Mouse (Mus musculus) kidney, adult 9 months (tissue): ENCODE results near the gene Nap1l1.
"Not testable (repeated sequence)": the region's sequence is repeated elsewhere in the genome, so short reads cannot be mapped to it uniquely, and the experiment has no call there.

Source experiments
- DNase-seq: peaks from one replicate; pipeline ENCODE4 v3.0.0; 2022

The Nap1l1 gene

DNA sequence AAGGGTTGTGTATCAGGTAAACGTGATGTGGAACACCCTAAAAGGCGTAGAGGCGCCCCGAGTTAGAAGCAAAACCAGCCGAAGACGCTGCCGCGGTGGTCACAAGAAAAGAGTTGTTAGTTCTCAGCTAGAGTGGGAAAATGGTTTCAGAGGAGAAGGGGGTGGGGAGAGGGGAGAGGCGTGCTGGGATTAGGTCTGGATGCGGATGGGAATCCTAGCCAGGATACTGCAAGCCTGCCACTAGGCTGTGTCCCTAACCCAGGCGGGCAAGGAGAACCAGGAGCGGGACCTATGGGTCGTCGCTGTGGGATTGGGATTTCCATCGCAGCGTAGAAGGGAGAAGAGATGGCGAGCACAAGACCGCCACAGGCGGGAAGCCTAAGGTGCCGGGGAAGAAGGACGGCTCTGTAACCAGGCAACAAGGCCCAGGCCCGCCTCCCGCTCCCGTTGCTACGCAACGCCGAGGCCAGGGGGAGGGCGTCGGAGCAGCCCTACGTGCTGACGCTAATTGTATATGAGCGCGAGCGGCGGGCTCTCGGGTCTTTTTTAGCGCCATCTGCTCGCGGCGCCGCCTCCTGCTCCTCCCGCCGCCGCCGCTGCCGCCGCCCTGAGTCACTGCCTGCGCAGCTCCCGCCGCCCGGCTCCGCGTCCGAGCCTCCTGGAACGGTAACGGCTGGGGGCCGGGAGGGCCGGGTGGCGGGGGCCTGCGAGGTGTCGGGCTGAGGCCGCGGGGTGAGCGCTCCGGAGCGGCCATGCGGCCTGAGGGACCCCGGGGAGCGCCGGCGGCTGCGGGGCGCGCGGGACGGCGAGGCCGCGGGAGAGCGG lies at the start of gene Nap1l1:
Gene Nap1l1 (plus strand): TSS at position 538 of the 825 bp plus-strand sequence.
- DNase-seq, result peak; percentile 97

DNA sequence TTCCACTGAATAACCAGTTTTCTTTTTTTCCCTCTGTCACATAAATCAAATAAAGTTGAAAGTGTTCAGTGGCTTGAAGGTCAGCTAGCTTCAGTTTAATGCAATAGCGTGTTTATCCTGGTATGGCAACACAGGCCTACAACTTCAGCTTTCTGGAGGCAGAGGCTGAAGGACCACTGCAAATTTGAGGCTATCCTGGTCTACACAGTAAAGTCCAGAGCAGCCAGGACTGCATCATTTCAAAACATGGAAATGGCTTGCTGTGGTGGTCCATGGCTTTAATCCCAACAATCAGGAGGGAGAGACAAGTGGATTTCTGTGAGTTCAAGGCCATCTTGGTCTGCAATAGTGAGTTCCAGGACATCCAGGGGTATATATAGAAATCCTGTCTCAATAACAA lies 46.5 kb upstream of the Nap1l1 start:
- no peak for DNase-seq

DNA sequence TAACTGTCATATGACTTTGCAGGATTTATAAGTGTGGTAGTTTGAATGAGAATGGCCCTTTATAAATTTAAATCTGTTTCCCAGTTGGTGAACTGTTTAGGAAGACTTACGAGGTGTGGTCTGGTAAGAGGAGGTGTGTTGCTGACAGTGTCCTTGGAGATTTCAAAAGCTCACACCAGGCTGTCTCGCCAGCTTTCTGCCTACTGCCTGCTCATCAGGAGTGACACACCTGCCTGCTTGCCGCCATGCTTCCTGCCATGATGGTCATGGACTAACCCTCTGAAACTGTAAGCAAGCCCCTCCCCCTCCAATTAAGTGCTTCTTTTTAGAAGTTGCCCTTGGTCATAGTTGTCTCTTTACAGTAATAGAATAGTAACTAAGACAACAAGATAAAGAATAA lies 39.5 kb upstream of the Nap1l1 start:
- no peak for DNase-seq

DNA sequence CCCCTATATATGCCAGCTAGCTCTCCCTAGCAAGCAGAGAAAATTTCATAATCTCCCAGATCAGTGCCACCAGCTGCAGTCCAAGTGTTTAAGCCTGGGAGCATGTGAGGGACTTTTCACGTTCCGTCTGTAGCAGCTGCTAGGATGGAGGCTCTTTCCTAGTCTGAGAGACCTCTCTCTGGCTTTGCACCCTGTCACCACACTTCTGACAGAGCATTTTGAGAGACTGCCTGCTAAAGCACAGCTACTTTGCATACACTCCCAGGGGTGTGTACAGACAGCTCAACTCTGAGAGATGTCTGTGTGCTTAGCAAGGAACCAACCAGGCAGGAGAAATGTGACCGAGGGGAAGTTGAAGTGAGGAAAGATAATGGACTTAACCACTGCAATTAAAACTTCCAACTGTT lies 32.0 kb upstream of the Nap1l1 start:
- no peak for DNase-seq

DNA sequence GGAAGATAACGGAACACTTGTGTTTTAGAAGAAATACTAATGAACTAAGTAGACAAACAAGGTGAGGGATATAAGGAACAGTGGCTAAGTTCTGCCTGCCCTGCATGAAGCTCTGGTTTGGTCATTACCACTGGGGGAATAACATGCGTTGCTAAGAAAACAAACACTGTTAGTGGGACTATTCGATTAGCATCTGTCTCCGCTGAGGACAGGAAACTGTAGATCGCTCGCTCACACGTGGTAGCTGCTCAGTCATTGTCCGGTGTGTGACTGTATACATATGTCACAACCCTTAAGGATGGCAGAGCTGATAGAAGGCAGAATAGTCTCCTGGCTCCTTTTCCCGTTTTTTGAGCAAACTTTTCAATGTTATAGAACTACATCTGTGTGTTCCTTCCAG lies 28.8 kb upstream of the Nap1l1 start:
- DNase-seq, result no peak

DNA sequence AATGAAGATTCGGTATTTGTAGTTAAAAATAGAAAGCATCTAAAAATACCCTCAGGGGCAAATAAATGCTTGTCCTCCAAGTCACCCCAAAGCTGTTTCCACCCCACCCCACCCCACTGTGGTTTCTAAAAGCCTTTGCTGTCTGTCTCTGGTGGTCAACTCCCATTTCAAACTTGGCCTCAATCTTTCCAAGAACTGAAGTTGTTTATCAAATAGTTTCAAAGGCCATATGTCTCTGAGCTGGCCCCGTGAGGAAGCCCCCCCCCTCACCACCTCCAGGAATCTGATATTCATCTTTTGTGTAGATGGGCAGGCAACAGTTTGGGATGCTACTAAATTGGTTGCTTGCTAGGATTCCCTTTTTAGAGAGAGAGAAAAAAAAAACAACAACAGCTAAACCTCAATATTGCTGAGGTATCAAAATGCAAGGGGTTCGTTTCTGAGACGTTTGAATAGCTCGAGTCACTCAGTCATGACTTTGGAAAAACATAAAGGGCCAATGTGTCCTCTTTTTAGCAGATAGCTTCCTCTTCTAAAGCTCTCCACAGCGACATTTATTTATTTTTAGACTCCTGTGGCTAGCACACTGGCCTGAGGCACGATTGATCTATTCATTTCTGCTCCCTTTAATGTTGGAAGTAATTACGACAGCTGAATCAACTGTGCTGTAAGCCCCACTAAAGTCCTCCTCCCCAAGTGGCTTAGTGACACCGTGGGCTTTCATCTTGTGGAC lies 26.9 kb upstream of the Nap1l1 start:
- no peak for DNase-seq

DNA sequence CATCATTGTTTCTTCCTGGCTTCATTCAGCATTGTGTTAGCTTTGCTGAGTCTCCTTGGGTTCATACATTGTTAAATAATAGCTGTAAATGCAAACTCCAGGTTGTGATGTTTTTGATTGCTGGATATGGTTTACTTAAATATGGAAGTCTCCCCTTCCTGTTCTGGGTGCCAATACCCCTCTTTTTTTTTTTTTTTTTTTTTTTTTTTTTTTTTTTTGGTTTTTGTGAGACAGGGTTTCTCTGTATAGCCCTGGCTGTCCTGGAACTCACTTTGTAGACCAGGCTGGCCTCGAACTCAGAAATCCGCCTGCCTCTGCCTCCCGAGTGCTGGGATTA lies 26.4 kb upstream of the Nap1l1 start:
- DNase-seq, result not testable (repeated sequence)

DNA sequence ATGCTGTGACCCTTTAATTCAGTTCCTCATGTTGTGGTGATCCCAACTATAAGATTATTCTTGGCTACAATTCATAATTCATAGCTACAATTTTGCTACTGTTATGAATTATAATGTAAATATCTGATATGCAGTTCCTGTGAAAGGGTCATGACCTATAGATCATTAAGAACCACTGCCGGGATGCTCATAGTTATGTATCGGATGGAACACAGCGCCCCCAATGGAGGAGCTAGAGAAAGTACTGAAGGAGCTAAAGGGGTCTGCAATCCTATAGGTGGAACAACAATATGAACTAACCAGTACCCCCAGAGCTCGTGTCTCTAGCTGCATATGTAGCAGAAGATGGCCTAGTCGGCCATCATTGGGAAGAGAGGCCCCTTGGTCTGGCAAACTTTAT lies 23.4 kb upstream of the Nap1l1 start:
- DNase-seq, result not testable (repeated sequence)

DNA sequence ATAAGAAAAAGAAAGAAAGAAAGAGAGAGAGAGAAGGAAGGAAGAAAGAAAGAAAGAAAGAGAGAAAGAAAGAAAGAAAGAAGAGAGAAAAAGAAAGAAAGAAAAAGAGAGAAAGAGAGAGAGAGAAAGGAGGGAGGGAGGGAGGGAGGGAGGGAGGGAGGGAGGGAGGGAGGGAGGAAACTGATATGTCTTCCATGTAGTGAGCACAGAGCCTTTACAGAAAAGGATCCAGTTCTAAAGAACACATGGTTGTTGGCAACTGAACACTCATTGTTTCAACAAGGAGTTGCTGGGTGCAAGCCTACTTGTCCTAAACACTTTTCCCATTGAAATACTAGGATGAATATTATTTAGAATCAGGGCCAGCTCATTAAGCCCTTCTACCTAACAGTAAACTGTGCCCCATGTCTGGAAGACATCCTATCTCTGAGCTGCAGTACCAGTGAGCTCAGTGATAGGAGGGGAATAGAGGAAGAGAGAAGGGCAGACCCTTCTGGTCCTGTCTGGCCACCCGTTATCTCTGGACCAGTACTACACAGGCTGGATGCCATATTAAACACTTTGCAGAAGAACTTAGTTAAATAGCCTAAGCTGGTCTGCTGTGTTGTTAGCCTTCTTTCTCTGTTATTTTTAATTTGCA lies 21.2 kb upstream of the Nap1l1 start:
- DNase-seq, result no peak

DNA sequence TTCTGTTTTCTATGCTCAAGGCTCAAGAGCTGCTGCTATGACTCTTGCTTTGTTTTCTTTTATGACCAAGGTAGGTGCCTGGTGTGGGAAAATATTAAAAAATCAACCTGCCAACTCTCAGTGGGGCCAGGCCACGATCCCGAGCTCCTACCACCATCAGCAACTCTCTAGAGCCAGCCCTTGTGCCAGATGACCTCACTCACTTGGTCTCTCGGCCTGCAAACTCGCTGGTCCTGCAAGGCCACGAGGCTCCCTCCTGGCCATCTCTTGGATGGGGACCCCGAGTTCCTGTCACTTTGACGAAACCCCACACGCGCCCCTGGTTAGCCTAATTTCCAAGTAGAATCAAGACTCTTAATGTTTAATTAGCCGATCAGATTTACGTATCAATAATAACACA lies 20.6 kb upstream of the Nap1l1 start:
- no peak for DNase-seq

DNA sequence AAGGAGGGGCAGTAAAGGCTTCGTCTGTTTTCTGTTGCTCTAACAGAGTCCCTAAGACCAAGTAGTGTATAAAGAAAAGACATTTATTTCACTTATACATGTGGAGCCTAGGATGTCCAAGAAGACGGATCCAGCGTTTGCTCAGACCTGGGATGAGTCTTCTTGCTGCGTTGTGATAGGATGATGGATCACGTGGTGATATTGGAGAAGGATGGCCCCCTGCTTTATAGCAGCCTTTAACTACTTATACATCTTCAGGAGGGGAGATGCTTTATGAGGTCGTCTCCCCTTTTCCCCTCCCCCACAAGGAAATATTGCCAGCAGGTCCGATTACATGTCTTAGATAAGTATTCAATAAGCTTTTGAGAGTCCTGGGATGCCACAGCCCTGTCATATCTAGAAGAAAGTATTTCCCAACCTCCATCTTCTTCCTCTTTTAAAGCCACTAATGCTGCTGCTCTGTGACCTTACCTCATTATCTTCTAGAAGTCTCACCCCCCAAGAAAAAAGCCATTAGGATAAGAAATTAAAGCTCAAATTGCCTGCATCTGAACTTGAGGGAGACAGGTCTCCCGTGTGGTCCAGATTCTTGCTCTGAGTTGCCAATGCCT lies 18.2 kb upstream of the Nap1l1 start:
- no peak for DNase-seq

DNA sequence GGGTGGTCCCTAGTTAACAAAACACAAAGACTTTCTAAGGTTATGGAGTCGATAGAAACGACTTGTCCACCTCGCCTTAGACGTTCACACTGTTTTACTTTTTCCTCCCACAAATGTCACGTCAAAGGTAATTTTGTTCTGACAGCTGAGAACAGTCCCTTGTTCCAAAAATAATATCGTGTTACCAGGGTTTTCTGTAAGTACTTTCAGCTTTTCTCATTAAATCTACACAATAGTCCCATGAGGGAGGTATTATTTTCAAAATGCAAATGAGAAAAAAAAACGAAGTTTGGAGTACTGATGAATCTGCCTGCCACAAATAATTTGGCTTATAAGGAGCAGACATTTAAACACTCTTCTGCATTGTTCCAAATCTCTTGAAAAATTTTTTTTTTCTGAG lies 14.9 kb upstream of the Nap1l1 start:
- no peak for DNase-seq

DNA sequence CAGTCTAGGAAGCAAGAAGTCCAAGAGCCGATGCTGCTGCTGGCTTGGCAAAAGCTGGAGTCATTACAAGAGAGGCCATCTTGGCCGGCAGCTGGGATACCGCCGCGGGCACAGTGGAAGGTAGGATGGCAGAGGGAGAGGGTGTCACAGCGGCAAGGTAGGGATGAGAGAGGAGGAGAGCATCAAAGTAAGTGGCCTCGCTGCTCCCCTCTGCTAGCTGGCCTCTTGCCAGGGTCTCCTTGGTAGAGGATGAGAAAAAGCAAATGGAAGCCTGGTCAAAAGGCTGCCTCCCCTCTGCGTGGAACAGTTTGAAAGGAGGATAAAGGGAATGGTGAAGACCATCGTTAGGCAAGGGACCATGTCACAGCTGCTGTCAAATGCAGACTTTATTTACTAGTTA lies 14.0 kb upstream of the Nap1l1 start:
- no peak for DNase-seq

DNA sequence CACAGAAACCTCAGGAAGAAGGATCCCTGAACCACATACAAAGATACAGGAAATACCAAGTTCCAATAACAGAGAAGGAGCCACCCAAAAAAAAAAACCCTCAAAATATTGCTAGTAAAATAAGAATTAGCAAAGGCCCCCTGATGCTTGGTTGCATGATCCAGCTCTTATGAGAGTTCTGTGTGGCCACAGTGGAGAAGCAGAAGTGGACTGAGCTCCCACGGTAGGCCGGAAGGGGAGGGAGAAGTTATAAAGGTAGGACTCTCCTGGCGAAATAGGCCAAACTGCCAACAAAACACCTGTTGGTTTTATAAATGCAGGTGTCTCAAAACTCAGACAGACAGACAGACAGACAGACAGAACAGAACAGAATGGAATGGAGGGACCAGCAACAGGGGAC lies 13.1 kb upstream of the Nap1l1 start:
- DNase-seq, result no peak

DNA sequence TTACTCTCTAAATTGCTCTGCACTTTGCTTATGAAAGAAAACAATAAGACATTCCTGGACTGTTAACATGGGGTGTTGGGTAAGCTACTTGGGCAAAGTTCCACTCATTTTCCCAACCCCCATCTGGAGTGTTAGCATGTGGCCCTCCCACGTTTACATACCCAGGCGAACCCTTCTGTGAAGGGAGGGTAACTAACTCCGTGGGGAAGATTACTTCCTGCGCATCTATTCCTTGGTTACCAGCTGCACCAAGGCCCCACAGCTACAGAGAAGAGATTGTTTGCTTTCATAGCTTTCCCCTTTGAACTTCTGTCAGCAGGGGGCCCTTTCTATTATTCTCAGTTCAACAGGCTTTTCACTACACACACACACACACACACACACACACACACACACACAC lies 12.6 kb upstream of the Nap1l1 start:
- DNase-seq, result no peak

DNA sequence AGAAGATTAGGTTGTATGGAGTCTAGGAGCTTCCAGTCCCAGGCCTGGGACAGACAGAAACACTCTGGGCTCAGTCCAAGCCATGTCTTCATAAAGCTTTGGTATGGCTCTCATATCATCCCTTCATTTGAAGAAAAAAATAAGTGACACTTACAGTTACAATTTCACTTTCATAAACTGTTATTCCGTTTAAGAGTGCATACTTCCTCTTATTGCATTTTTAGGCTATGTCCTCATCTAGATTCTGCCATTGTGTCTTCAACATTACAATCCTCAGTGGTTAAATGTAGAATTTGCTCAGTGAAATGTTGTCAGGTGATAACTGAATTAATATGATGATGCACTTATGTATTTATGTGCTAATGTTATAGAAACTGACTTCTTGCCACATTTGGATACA lies 8.2 kb upstream of the Nap1l1 start:
- no peak for DNase-seq

DNA sequence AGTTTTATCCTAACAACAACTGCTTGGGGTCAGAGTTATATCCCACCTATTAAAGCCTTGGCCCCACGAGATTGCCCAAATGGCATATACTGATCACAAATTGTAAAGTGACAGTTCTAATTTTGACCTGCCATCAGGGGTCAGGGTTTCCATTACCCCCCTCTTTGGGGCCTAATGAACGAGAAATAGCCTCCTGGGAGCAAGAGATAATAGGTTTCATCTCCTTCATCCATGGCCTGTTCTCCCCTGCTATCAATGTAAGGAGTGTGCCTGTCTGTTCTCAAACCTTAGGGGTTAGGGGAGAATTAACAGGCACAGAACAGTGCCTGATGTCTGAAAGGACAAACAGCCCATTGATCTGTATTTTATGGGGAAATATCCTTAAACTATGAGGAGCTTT lies 7.6 kb upstream of the Nap1l1 start:
- no peak for DNase-seq

DNA sequence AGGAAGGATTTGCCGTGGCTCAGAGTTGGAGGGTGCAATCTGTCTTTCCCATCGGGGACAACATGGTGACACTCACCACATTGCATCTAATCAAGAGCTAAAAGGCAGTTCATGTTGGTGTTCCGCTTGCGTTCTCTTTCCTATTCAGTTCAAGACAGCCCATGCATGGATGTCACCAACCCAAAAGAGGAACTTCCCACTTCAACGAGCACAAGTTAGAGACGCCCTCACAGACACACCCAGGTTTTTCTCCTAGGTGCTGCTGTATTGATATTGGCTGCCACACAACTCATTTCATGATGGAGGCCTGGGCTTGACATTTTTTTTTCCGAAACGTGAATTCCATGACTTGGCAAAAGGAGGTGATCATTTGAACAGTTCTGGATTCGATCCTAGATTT lies 1.9 kb upstream of the Nap1l1 start:
- no peak for DNase-seq

DNA sequence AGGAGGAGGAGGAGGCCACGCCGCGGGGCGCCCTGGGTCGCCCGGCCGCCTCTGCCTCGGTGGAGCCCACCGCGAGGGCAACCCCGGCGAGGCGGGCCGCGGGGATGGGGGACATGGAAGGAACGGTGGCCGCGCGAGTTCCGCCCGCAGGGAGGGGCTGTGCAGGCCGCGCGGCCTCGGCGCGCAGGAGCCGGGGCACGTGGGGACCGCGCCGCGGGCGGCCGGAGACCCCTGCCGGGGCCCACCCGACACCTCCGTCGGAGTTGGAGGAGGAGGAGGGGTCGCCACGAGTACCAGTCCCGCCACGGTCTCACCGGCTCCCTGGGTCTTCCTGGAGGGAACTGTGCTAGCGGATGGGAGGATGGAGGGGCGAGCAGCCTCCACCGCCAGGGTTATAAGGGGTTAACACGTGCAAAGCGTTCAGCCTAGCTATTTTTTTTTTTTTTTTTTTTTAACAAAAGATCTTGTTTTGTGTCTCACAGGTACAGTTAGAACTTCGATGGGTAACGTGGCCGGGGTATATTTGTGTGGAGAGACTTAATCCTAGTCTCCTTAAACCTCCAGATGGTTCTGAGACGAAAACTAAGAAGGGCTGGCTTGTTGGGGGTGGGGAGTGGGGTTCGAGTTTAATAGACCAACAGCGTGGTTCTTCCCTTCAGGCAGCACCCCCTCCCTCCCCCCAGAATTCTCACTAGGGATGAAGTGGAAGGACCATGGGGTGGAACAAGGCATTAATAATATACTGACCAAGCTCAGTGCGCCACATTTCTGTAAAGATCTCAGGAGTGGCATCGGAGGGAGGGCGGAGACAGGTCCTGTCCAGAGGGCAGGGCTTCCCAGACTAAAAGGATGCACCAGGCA lies 718 bp downstream of the Nap1l1 start:
- DNase-seq, result peak; percentile 33

DNA sequence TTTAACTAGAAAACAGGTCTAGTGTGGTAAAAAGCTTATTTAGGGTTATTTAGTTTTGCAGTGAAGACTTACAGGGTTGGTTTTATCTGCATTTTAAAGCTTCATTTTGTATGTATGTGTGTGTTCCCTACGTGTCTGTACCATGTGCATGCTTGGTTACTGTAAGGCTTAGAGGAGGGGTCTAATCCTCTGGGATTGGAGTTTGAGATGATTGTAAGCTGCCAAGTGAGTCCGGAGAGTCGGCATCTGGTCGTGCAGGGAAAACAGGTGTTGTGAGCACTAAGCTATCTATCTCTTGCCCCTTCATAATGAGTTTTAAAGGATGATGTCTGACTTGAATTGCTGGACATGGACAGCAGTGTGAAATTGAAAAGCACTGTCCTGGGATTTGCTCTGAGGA lies 3.3 kb downstream of the Nap1l1 start:
- no peak for DNase-seq

DNA sequence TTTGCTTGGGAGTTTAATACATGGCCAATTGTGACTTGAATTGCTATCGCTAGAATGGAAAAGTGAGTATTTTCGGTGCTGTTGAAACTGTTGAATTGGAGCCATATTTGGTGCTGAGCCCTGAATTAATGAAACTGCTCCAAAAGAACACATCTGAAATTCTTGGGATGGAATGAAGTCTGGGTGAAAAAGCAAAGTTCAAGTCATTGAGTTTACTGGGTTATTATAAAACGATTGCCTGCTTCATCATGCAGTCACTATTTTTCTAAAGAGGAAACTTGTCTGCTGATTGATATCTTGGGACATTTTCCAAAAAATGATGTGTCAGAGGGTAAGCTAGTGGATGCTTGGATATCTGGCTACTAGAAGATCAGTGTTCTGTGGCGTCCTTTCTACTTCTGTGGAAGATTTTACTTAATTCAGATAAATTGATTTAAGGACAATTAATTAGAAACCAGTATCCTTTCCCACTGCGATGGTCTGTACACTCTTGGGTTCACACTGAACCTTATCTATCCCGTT lies 4.0 kb downstream of the Nap1l1 start:
- peak; percentile 64 for DNase-seq

DNA sequence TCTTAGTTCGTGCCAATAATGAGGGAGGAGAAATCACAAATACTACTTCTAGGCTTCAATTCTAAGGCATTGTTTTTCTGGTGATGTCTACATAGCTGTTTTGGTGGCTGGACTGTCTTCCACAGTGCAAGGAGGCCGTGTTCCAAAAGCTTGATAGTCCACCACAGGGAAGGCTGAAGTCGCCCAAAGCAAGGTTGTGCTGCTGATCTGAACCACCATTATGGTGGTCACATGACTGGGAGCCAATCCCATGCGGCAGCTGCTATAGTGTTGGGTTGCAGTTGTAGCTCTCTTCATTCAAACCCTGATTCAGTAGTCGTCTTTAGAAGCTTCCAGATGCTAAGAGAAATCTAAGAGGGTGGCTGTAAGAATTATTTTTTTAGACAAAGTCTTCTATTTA lies 6.6 kb downstream of the Nap1l1 start:
- no peak for DNase-seq

DNA sequence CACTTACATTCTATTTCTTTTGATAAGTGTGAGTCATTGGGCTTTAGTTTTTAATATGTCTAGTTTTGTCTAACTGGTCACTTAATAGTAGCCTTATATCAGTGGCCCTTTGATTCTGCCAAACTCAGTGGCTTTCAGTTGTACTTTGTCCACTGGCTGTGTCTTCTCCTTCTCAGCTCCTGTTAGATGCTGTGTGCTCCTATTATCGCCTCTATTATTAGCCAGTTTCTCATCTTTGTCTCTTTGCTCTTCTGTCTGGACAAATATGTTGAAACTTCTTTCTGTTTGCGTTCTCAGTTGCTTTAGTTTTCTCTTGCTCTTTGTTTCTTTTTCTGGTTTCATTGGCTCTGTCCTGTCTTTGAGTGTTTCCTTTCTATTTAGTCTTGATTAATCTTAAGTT lies 9.6 kb downstream of the Nap1l1 start:
- peak; percentile 35 for DNase-seq
